Mouse (Mus musculus): ENCODE data around the gene H2afz. TPM values are rescaled to one million over a fixed set of nuclear protein-coding genes. Genes with fewer than 3 reads are reported as not detected.
"Not testable (repeated sequence)": the region's sequence is repeated elsewhere in the genome, so short reads cannot be mapped to it uniquely, and the experiment has no call there.

The H2afz gene
- total RNA-seq, 1 experiment from 2014 or later, result 200 TPM

GRCm38 (mm10) chr3:137863330-137864123 lies 760 bp upstream of the H2afz start:
- no peak for DNase-seq

DNA sequence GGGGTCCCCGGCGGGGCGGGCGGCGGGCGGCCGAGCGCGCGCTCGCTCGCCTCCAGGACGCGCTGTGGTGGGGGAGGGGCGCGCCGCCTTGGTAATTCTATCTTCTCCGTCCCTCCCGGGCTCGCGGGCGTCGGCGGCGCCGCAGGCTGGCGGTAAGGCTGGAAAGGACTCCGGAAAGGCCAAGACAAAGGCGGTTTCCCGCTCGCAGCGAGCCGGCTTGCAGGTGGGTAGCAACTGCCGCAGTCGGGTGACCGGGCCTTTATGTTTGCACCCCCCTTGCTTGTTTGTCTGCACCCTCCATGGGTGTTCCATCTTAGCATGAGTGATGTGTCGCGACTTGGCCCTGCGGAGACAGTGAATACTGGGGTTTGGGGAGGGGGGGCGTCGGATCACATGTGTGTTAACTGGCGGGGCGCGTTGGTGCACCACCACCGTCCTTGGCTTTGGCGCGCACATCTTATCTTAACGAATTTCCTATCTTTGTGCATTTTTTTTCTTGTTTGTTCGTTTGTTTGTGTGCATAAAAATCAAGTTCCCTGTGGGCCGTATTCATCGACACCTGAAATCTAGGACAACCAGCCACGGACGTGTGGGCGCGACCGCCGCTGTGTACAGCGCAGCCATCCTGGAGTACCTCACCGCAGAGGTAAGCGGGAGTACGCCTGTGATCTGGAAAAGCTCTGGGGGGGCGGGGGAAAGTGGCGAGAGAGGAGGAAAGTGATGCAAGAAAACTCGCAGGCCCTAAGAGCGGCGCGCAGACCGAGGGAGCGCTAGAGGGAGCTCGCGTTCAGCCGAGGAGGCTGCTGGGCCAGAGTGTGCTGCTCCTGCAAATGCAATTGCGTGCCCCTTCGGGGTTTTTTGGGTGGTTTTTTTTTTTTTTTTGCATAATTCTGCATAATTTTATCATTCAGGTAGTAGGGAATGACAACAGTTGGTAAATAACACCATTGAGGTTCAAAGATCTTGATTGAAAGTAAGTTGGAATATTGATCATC lies 998 bp downstream of the H2afz start:
- DNase-seq, result peak; percentile 88

GRCm38 (mm10) chr3:137867133-137867436 lies 2.8 kb downstream of the H2afz start:
- no peak for DNase-seq

- DNase-seq, result peak; percentile 77
Measured at GRCm38 (mm10) chr3:137867437-137868093, 3.3 kb downstream of the H2afz start, which contains the start of gene Dnajb14. Dnajb14 (plus strand) TSS chr3:137867675.

GRCm38 (mm10) chr3:137868094-137868913 lies 4.0 kb downstream of the H2afz start:
- DNase-seq, result no peak

DNA sequence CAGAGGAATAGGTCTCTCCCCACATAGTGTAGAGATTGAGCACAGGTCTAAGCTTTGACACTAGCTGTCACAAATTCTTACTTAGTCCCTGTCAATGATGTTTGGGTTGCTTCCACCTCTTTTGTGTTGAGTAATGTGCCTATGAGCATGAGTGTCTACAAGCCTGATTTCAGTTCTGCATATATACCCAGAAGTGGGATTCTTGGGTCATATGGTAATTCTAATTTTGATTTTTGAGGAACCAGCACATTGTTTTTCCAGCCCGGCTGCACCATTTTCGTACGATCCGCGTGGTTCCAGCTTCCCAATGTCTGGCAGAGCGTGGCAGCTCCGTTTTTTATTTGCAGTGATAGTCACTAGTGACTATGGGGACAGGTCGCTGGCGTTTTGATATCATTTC lies 5.1 kb downstream of the H2afz start:
- no peak for DNase-seq

GRCm38 (mm10) chr3:137879313-137879712 lies 15.0 kb downstream of the H2afz start:
- DNase-seq, result no peak

DNA sequence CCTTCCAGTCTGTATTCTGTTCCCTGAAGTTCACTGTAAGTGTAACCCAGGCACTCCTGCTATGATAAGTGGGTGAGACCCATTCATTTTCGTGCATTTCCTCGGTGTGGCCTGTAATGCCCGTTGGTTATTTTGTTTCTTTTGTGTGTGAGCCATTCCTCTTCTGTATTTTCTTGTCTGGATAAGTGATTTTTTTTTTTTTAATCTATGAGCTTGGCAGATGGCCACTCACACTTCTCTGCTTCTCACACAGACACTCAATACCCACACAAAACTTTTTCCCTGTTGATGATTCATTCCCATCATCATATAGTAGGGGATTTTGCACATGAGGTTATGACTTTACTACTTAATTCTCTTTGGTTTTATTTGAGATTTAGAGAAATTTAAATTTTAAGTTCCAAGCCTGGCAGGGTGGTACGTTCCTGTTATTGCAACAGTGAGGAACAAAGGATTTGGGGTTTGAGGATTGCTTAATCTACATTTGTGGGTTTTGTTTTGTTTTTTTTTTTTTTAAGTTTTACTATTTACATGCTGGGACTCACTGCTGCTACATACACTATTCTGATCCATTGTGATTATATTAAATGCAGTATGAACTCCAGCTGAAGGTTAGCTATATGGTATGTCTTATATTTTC lies 15.9 kb downstream of the H2afz start:
- DNase-seq, result no peak

- no peak for DNase-seq
Measured at GRCm38 (mm10) chr3:137881093-137881492, 16.8 kb downstream of the H2afz start.

- DNase-seq, result no peak
Measured at GRCm38 (mm10) chr3:137887961-137888360, 23.7 kb downstream of the H2afz start.

DNA sequence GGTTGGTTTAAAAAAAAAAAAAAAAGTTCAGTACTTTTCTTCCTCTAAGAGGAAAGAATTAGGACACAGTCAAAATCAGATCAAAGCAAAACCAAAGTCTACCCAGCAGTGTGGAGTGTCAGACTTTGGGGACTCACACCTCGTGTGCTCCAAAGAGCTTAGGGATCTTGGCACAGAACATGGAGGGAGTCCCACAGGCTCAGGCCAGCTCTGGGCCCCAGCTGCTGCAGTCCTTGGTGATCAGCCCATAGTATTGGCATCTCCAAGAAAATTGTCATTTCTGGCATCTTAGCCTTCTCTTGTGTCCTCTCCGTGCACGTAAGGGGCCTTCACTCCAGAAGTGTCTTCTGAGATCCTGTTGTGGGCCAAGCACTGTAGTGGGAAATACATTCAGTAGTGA lies 26.8 kb downstream of the H2afz start:
- DNase-seq, result no peak

DNA sequence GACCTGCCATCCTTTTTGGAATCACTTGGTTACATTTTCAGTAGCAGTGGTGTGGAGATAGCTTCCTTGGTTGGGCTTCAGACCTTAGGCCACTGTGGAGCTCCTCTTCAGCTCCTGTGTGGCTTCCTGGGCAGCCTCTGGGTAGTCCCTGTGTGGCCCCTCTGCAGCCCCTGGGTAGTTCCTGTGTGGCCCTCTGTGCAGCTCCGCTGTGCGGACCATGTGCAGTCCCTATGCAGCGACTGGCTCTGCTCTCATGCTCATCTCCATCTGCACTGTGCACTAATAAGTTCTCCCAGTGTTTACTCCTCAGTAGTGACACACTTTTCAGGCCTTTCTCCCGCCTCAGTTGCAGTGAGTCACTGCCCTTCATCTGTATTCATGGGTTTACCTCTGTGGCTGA lies 27.8 kb downstream of the H2afz start:
- DNase-seq, result no peak

GRCm38 (mm10) chr3:137893789-137894188 lies 29.5 kb downstream of the H2afz start:
- no peak for DNase-seq

DNA sequence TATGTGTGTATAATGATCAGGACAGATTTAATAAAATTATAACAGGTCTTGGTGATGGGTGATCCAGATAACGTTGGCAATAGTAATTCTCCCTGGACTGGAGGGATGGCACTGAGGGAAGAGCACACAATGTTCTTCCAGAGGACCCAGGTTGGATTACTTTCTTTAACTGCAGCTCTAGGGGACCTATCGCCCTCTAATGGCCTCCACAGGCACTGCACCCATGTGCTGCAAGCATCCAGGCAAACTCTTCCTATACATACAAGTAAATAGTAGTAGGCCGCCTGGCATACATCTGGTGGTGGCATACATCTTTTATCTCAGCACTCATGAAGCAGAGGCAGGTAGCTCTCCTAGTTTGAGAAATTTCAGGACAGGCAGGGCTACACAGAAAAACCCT lies 30.9 kb downstream of the H2afz start:
- DNase-seq, result no peak

GRCm38 (mm10) chr3:137896386-137896785 lies 32.1 kb downstream of the H2afz start:
- no peak for DNase-seq

GRCm38 (mm10) chr3:137896867-137897266 lies 32.6 kb downstream of the H2afz start:
- no peak for DNase-seq

GRCm38 (mm10) chr3:137897685-137898084 lies 33.4 kb downstream of the H2afz start:
- DNase-seq, result no peak

- DNase-seq, result peak; percentile 57
Measured at GRCm38 (mm10) chr3:137900149-137900548, 35.9 kb downstream of the H2afz start.

DNA sequence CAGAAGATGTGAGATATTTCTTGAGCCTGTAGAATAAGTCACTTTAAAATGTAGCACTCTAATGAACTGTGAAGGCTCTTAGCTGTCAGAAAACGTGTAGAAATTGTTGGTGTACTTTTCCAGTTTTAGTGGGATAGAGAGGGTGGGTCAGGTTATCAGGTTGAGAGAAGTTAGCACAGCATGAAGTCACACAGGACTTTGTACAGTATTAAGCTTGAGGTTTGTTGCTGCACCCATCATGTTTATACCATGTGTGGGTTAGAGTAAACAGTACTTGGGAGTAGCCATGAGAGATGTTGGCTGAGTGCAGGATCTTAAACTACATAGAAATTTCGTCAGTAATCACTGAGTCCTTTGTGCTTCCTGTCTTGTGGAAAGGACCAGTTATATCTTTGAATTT lies 48.8 kb downstream of the H2afz start:
- DNase-seq, result no peak

DNA sequence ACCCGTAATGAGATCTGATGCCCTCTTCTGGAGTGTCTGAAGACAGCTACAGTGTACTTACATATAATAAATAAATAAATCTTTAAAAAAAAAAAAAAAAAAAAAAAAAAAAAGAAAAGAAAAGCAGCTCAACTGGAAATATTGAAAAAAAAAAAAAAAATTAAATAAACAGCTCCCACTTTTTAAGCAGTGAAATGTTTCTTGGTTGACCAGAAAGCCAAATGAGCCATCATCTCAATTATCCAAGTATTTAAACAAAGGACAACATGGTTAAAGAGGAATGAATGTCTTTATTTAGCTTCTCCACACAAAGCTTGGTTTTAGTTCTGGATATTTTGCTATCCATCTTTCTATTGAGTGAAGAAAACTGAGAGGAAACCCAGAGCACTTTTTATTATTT lies 50.3 kb downstream of the H2afz start:
- not testable (repeated sequence) for DNase-seq
